34 mouse cellular contexts compared by ENCODE assay signal in the genomic region with DNA sequence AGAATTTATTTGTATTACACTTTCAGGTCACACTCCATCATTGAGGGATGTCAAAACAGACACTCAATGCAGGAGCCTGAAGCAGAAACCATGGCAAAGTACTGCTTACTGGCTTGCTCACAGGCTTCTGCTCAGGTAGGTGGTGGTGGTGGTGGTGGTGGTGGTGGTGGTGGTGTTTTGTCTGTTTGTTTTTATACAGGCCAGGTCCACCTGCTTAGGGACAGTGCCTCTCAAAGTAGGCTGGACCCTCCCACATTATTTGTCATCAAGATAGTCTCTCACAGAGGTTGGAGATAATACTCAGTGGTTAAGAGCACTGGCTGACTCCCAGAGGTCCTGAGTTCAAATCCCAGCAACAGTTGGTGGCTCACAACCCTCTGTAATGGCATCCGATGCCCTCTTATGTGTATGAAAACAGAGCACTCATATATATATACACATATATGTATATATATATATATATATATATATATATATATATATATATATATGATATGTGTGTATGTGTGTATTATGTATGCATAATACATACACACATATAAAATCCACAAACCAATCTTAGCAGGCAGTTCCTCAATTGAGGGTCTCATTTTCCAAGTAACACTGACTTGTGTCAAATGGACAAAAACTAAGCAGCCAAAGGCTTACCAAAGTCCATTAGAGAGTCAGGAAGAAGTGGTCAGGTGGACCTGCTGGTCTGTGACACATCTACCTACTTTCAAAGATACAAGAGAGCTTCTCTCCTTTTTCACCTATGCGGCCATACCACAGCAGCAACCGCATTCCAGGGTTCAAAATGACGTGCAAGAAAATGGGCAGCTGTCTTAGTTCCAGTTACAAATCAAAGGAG.
"Had no signal": no experiment of that assay in that cellular context is flagged by ENCODE, and none has a peak within 500 bp of the region (broad histone marks: within the 10 kb centered on the region; RNA-seq: fewer than 3 reads in every experiment).

No protein-coding gene starts in this region.

- DNase-seq: heart, postnatal 10 days; heart, postnatal 14 days; heart, postnatal 36 days; heart, postnatal 4 days; kidney, adult 11 months; kidney, adult 18-20 months; kidney, adult 2 months; kidney, adult 8-10 months; kidney, adult 9 months; kidney, postnatal 10 days; kidney, postnatal 14 days; kidney, postnatal 25 days; kidney, postnatal 36 days; kidney, postnatal 4 days; layer of hippocampus, adult 9-11 months; layer of hippocampus, postnatal 36 days had no signal

- H3K4me2 ChIP-seq: heart, embryonic 11.5 days; heart, embryonic 13.5 days; heart, embryonic 15.5 days; hindbrain, embryonic 12.5 days; hindbrain, embryonic 13.5 days; hindbrain, embryonic 14.5 days; hindbrain, embryonic 15.5 days; intestine, embryonic 15.5 days; kidney, embryonic 15.5 days had no signal

- H3K27ac ChIP-seq: heart, embryonic 13.5 days; heart, embryonic 15.5 days; hindbrain, embryonic 10.5 days; hindbrain, embryonic 12.5 days; hindbrain, embryonic 13.5 days; hindbrain, embryonic 14.5 days; hindbrain, embryonic 15.5 days; hindbrain, postnatal 0 days; intestine, embryonic 15.5 days; kidney, embryonic 15.5 days; kidney, postnatal 0 days; layer of hippocampus, adult 2 months; left cerebral cortex, adult 2 months had no signal

- ATAC-seq: hindbrain, embryonic 16.5 days; hindbrain, postnatal 0 days; inflammation-experienced regulatory T-cells, adult 6 months; intestine, embryonic 15.5 days; intestine, embryonic 16.5 days; intestine, postnatal 0 days had no signal

- H3K27me3 ChIP-seq: heart, embryonic 13.5 days; heart, embryonic 15.5 days; hindbrain, embryonic 12.5 days; hindbrain, embryonic 13.5 days; hindbrain, embryonic 15.5 days; intestine, embryonic 15.5 days; kidney, embryonic 15.5 days had no signal

- H3K9me3 ChIP-seq: heart, embryonic 13.5 days; heart, embryonic 15.5 days; hindbrain, embryonic 10.5 days; hindbrain, embryonic 12.5 days; hindbrain, embryonic 13.5 days; hindbrain, embryonic 15.5 days; intestine, embryonic 15.5 days; kidney, embryonic 15.5 days had no signal

- H3K4me1 ChIP-seq: heart, embryonic 15.5 days; hindbrain, embryonic 12.5 days; hindbrain, embryonic 15.5 days; intestine, embryonic 15.5 days had no signal

- H3K9ac ChIP-seq: heart, embryonic 13.5 days; heart, embryonic 15.5 days; hindbrain, embryonic 12.5 days; hindbrain, embryonic 13.5 days; hindbrain, embryonic 14.5 days; hindbrain, embryonic 15.5 days; intestine, embryonic 15.5 days; kidney, embryonic 15.5 days had no signal

- H3K36me3 ChIP-seq: heart, embryonic 13.5 days; heart, embryonic 15.5 days; hindbrain, embryonic 10.5 days; hindbrain, embryonic 12.5 days; hindbrain, embryonic 13.5 days; hindbrain, embryonic 15.5 days; intestine, embryonic 15.5 days; kidney, embryonic 15.5 days had no signal

- H3K4me3 ChIP-seq: heart, embryonic 13.5 days; heart, embryonic 15.5 days; hindbrain, embryonic 10.5 days; hindbrain, embryonic 12.5 days; hindbrain, embryonic 13.5 days; hindbrain, embryonic 15.5 days; intestine, embryonic 15.5 days; kidney, embryonic 15.5 days; layer of hippocampus, adult 2 months; left cerebral cortex, adult 2 months had no signal
